Mouse (Mus musculus): ENCODE measurements around the gene Ptgr2.
"Not testable (repeated sequence)": the region's sequence is repeated elsewhere in the genome, so short reads cannot be mapped to it uniquely, and the experiment has no call there.

Ptgr2 gene

GRCm38 (mm10) chr12:84311306-84311705 is 26.3 kb downstream of the Ptgr2 start:
- DNase-seq, result no peak

DNA sequence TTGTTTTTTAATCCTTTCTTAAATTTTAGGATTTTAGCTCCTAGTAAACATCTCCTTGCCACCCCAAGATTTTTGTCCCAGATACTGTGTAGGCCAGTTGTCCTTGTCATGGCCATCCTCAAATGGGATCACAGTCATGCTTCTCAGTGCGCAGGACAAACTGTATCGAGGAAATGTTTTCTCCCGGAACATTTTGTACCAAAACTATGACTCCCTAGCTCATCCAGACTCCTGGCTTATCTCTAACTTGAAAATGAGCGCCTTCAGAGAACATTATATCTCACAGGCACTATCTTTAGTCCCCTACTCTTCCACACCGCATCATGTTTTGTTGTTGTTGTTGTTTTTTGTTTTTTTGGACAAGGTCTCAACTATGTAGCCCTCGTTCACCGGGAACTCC is 31.0 kb downstream of the Ptgr2 start:
- no peak for DNase-seq

DNA sequence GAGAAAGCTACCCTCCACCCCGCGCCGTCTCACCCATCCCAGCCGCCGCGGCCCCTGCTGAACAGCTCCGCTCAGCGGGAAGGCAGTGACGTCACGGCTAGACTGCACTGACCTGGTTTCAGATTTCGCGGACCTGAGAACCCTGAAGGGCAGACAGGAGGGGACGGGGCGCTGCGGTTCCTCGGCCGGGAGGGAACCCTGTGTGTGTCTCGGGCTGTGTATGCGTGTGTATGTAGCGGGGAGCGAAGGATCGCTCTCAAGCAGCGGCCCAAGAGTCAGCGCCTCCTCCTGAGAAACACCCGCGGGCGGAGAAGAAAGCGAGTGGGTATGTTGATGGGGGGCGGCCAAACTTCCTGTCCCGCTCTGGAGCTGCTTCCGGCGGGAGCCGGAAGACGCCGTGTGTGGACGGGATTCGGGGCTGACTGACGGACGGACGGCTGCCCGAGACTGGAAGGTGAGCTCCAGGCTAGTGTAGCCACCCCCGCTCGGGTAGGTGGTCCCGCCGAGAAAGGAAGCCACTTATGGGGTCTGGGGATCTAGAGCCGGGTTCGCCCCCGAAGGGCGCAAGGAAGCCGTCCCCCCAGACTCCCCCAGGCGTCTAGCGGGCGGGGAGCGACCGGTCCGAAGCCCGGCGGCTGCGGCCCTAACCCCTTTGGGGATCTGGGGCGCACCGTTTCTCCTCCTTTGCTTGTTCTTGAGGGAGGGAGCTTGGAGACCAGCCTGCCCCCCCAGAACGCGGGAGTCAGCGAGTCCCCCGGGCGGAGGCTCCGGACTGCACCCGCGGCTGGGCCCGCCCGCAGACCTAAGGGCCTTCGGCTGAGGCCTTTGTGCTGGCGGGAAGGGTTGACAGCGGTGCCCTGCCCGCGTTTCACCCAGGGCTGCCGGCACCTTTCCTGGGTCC is 31.9 kb downstream of the Ptgr2 start, which contains the start of gene Zfp410:
TSS of gene Zfp410 (plus strand) at position 132 of the 901 bp plus-strand sequence.
- DNase-seq, result peak; percentile 76

- no peak for DNase-seq
These were observed 42.1 kb downstream of the Ptgr2 start for GRCm38 (mm10) chr12:84327111-84327512.

DNA sequence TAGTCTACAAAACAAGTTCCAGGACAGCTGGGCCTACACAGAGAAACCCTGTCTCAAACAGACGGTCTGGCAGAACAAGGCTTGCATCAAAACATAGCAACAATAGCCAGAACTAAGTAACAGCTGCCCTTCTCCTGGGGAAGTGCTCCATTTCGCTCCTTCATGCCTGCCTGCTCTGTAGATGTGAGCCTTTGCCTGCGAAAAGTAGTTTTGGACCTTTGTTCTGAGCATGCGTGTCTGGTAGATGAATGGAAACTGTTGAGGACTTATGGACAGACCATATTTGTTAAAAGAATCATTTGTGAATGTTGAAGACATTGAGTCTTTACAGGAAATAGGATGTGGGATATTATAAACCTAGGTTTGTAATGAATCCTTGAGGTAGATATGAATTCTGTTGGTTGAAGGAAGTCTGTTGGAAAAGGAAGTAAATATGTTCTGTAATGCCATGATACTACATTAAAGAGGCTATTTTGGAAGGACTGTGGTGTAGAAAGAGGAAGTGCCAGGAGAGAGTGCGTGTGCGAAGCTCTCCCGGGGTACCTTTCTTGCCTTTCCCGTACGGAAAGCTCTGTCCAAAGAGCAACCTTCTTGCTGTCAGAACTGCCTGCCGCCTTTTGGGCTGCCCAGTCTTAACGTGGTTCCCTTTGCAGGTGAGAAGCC is 52.1 kb downstream of the Ptgr2 start:
- DNase-seq, result no peak

- no peak for DNase-seq
These were observed 62.2 kb downstream of the Ptgr2 start for GRCm38 (mm10) chr12:84347192-84347591.

DNA sequence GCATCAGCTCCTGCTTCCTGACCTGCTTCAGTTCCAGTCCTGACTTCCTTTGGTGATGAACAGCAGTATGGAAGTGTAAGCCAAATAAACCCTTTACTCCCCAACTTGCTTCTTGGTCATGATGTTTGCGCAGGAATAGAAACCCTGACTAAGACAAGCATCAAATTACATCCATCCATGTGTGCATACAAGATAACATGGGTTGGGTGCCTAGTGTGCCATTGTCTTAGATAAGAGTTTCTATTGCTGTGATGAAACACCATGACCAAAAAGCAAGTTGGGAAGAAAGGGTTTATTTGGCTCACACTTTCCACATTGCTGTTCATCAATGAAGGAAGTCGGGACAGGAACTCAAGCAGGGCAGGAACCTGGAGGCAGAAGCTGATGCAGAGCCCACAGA is 73.7 kb downstream of the Ptgr2 start:
- not testable (repeated sequence) for DNase-seq

GRCm38 (mm10) chr12:84361555-84362489 is 76.8 kb downstream of the Ptgr2 start, which contains the start of the genes Coq6 and Fam161b:
Coq6 (plus strand) TSS chr12:84361657.
Fam161b (minus strand) TSS chr12:84361833.
- peak; percentile 99 for DNase-seq

- no peak for DNase-seq
These were observed 77.8 kb downstream of the Ptgr2 start for GRCm38 (mm10) chr12:84362872-84363271.

- DNase-seq, result no peak
These were observed 79.3 kb downstream of the Ptgr2 start for GRCm38 (mm10) chr12:84364291-84364690.

GRCm38 (mm10) chr12:84365137-84365536 is 80.1 kb downstream of the Ptgr2 start:
- no peak for DNase-seq

All from layer of hippocampus, adult 9-11 months (tissue).